Mouse (Mus musculus): ENCODE results near the gene Tacc3.
A peak's percentile ranks its signal among the peaks of the same experiment; 100 is the strongest.

- TF ChIP-seq CTCF (IDR thresholded peaks at IDR 0.05; ENCODE audit: extremely low read depth, insufficient read length, insufficient replicate concordance, low read depth, low read length) (peak; percentile 52; the same call in 1 of the 2 replicates), POLR2A (IDR thresholded peaks at IDR 0.05; ENCODE audit: low read depth, low read length) (no peak)
Measured at GRCm38 (mm10) chr5:33683897-33684652, 26.1 kb downstream of the Tacc3 start.
